8 mouse cellular contexts compared by ENCODE assay signal in the genomic region with DNA sequence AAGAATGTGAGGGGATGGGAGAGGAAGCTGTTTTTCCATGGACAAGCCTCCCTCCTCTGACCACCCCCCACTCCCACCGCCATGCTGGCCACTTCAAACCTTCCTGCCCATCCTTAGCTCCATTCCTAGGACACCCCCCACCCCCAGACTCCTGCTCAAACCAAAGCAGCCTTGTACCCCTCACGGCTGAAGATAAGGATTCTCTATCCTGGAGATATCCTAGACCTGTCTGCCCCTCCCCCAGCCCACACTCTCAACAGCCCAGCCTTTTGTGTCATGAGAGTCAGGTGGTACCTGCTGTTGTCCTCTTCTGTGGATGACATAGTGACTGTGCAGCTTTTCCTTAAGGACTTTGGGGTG. TPM values are rescaled to one million over a fixed set of nuclear protein-coding genes. Genes with fewer than 3 reads are reported as not detected.
A peak's percentile ranks its signal among the peaks of the same experiment; 100 is the strongest.
DNase-seq lines count a peak whose midpoint lies in the region; ATAC-seq and TF ChIP-seq lines count a peak whose summit lies in the region.

No protein-coding gene starts in this region.

- H3K27me3 ChIP-seq in heart, embryonic 11.5 days (ENCODE audit: control insufficient read depth, insufficient read depth, low read length) = no peaks in the 10 kb centered on the region
- no peaks in the 10 kb centered on the region for H3K27me3 ChIP-seq in lung, embryonic 16.5 days (ENCODE audit: control insufficient read depth, insufficient read depth, low read depth, low read length)
- no peaks in the 10 kb centered on the region for H3K27me3 ChIP-seq in hindbrain, embryonic 16.5 days (replicated peaks; ENCODE audit: control insufficient read depth, insufficient read depth, low read length)
- H3K27me3 ChIP-seq in small intestine, adult 2 months (ENCODE audit: control insufficient read depth, insufficient read depth, low read length) = no peaks in the 10 kb centered on the region

- no peak for DNase-seq in heart, postnatal 14 days
- no peak for DNase-seq in lung, postnatal 14 days
- no peak for DNase-seq in thymus, postnatal 0 days (ENCODE audit: low spot score)
- no peak for DNase-seq in layer of hippocampus, adult 18-20 months (ENCODE audit: low spot score in 2 of 2)

- H3K9ac ChIP-seq in heart, embryonic 11.5 days (ENCODE audit: low read depth, low read length) = peak overlapping the region; percentile 60; the same call in 1 of the 2 replicates
- H3K9ac ChIP-seq in lung, embryonic 16.5 days (ENCODE audit: low read length) = no peak overlapping the region
- H3K9ac ChIP-seq in hindbrain, embryonic 16.5 days (ENCODE audit: low read depth, low read length) = peak overlapping the region; percentile 18; the same call in 1 of the 2 replicates

- no peak for TF ChIP-seq CTCF in small intestine, adult 2 months (IDR thresholded peaks at IDR 0.05; ENCODE audit: extremely low read depth, insufficient read length, insufficient replicate concordance, low read depth, low read length)

- no peak for ATAC-seq in heart, embryonic 11.5 days (replicated peaks; ENCODE audit: insufficient number of reproducible peaks, low FRiP score, low TSS enrichment)
- ATAC-seq in lung, embryonic 16.5 days (ENCODE audit: low read depth) = peak; percentile 5; the same call in 1 of the 2 replicates
- ATAC-seq in hindbrain, embryonic 16.5 days = no peak

- H3K27ac ChIP-seq in heart, embryonic 11.5 days (ENCODE audit: low read depth, low read length) = peak overlapping the region; percentile 75
- H3K27ac ChIP-seq in lung, embryonic 16.5 days (ENCODE audit: low read length) = peak overlapping the region; percentile 73
- peak overlapping the region; percentile 88 for H3K27ac ChIP-seq in hindbrain, embryonic 16.5 days (ENCODE audit: low read depth, low read length)
- H3K27ac ChIP-seq in small intestine, adult 2 months (ENCODE audit: insufficient read depth, low read depth, low read length) = peak overlapping the region; percentile 91

- H3K4me1 ChIP-seq in heart, embryonic 11.5 days (ENCODE audit: control insufficient read depth, insufficient read depth, low read length) = peaks cover 35% of the 10 kb centered on the region
- peaks cover 27% of the 10 kb centered on the region for H3K4me1 ChIP-seq in lung, embryonic 16.5 days (replicated peaks; ENCODE audit: control insufficient read depth, insufficient read depth, low read length)
- peaks cover 40% of the 10 kb centered on the region for H3K4me1 ChIP-seq in hindbrain, embryonic 16.5 days (ENCODE audit: control insufficient read depth, insufficient read depth, low read depth, low read length)
- H3K4me1 ChIP-seq in small intestine, adult 2 months (ENCODE audit: control insufficient read depth, insufficient read depth, insufficient read length, low read length) = peaks cover 50% of the 10 kb centered on the region

- intact Hi-C loops in heart, postnatal 14 days (cut with DNase I) = no loop called here

- no peaks in the 10 kb centered on the region for H3K9me3 ChIP-seq in heart, embryonic 11.5 days (replicated peaks; ENCODE audit: control insufficient read depth, low read length)
- no peaks in the 10 kb centered on the region for H3K9me3 ChIP-seq in lung, embryonic 16.5 days (ENCODE audit: control insufficient read depth, low read length)
- no peaks in the 10 kb centered on the region for H3K9me3 ChIP-seq in hindbrain, embryonic 16.5 days (ENCODE audit: control insufficient read depth, low read length)

- H3K4me2 ChIP-seq in heart, embryonic 11.5 days = peak overlapping the region; percentile 7; the same call in 1 of the 2 replicates
- no peak overlapping the region for H3K4me2 ChIP-seq in lung, embryonic 16.5 days (ENCODE audit: low read depth, low read length)
- no peak overlapping the region; the same call in 1 of the 2 replicates for H3K4me2 ChIP-seq in hindbrain, embryonic 16.5 days (ENCODE audit: low read length)

- H3K4me3 ChIP-seq in heart, embryonic 11.5 days (ENCODE audit: low read depth, low read length) = no peak overlapping the region
- H3K4me3 ChIP-seq in lung, embryonic 16.5 days (ENCODE audit: low read length) = no peak overlapping the region
- H3K4me3 ChIP-seq in hindbrain, embryonic 16.5 days (ENCODE audit: low read length) = no peak overlapping the region
- no peak overlapping the region for H3K4me3 ChIP-seq in small intestine, adult 2 months (ENCODE audit: low read depth, low read length)

- H3K36me3 ChIP-seq in heart, embryonic 11.5 days (ENCODE audit: control insufficient read depth, insufficient read depth, low read length) = no peaks in the 10 kb centered on the region
- H3K36me3 ChIP-seq in lung, embryonic 16.5 days (ENCODE audit: control insufficient read depth, insufficient read depth, low read length) = no peaks in the 10 kb centered on the region
- no peaks in the 10 kb centered on the region for H3K36me3 ChIP-seq in hindbrain, embryonic 16.5 days (ENCODE audit: control insufficient read depth, insufficient read depth, low read length)
- 0 out of 2 replicates have a peak, but pooled peaks cover 1% of the 10 kb centered on the region for H3K36me3 ChIP-seq in small intestine, adult 2 months (ENCODE audit: control insufficient read depth, insufficient read depth, low read length)

- WGBS in heart, embryonic 11.5 days (ENCODE audit: insufficient replicate concordance) = 22% methylated on average over 2 of the region's 2 CpGs
- 14% methylated on average over 2 of the region's 2 CpGs for WGBS in lung, embryonic 16.5 days
- 23% methylated on average over 2 of the region's 2 CpGs for WGBS in hindbrain, embryonic 16.5 days
- 40% methylated on average over 2 of the region's 2 CpGs for WGBS in small intestine, adult 2 months

- TF ChIP-seq POLR2A in small intestine, adult 2 months (IDR thresholded peaks at IDR 0.05; ENCODE audit: low read depth, low read length) = no peak

RNA-seq across cellular contexts. Expression of a gene that starts 10.1 kb away (rescaled TPM):
- polyA plus RNA-seq in heart, embryonic 11.5 days (2014; fragmentation: Nextera tagmentation; extraction: Ambion mirVana) = 3.4 and 4.6 TPM in 2 replicates
- 1 to 10 TPM; 3.3 to 4.7 TPM for total RNA-seq in heart, postnatal 14 days (2021)
- 7.0 and 7.2 TPM in 2 replicates for polyA plus RNA-seq in lung, embryonic 16.5 days (2015; fragmentation: Nextera tagmentation; extraction: Ambion mirVana)
- 8.8 and 11.1 TPM in 2 replicates for polyA plus RNA-seq in hindbrain, embryonic 16.5 days (2015; fragmentation: Nextera tagmentation; extraction: Ambion mirVana)
- 24.9 and 33.6 TPM in 2 replicates for polyA plus RNA-seq in small intestine, adult 2 months (2012; rRNA removed)
- 9.8 and 12.0 TPM in 2 replicates for polyA plus RNA-seq in thymus, postnatal 0 days (2015; fragmentation: Nextera tagmentation; extraction: Ambion mirVana)
- 10 to 100 TPM; 18.5 to 18.8 TPM for total RNA-seq in layer of hippocampus, adult 18-20 months (2021)

RNA-seq across cellular contexts. Expression of a gene that starts 15.9 kb away (rescaled TPM):
- polyA plus RNA-seq in heart, embryonic 11.5 days (2014; fragmentation: Nextera tagmentation; extraction: Ambion mirVana) = 454 and 458 TPM in 2 replicates
- 100 to 1,000 TPM in 1 of 2 experiments, 10 to 100 TPM in 1; 98.4 to 117 TPM for total RNA-seq in heart, postnatal 14 days (2021)
- polyA plus RNA-seq in lung, embryonic 16.5 days (2015; fragmentation: Nextera tagmentation; extraction: Ambion mirVana) = 210 and 218 TPM in 2 replicates
- polyA plus RNA-seq in hindbrain, embryonic 16.5 days (2015; fragmentation: Nextera tagmentation; extraction: Ambion mirVana) = 1,949 and 2,238 TPM in 2 replicates
- 599 and 1,328 TPM in 2 replicates for polyA plus RNA-seq in small intestine, adult 2 months (2012; rRNA removed)
- 137 and 143 TPM in 2 replicates for polyA plus RNA-seq in thymus, postnatal 0 days (2015; fragmentation: Nextera tagmentation; extraction: Ambion mirVana)
- total RNA-seq in layer of hippocampus, adult 18-20 months (2021) = 1,000 to 10,000 TPM; 1,388 to 1,396 TPM

RNA-seq across cellular contexts. Expression of a gene that starts 25.0 kb away (rescaled TPM):
- polyA plus RNA-seq in heart, embryonic 11.5 days (2014; fragmentation: Nextera tagmentation; extraction: Ambion mirVana) = 41.8 and 42.8 TPM in 2 replicates
- total RNA-seq in heart, postnatal 14 days (2021) = 10 to 100 TPM; 22.6 to 22.7 TPM
- 50.2 and 50.7 TPM in 2 replicates for polyA plus RNA-seq in lung, embryonic 16.5 days (2015; fragmentation: Nextera tagmentation; extraction: Ambion mirVana)
- polyA plus RNA-seq in hindbrain, embryonic 16.5 days (2015; fragmentation: Nextera tagmentation; extraction: Ambion mirVana) = 65.3 and 65.7 TPM in 2 replicates
- polyA plus RNA-seq in small intestine, adult 2 months (2012; rRNA removed) = 3.4 and 5.5 TPM in 2 replicates
- polyA plus RNA-seq in thymus, postnatal 0 days (2015; fragmentation: Nextera tagmentation; extraction: Ambion mirVana) = 50.7 and 54.1 TPM in 2 replicates
- 10 to 100 TPM; 54.9 to 58.5 TPM for total RNA-seq in layer of hippocampus, adult 18-20 months (2021)

RNA-seq across cellular contexts. Expression of a gene that starts 25.0 kb away (rescaled TPM):
- polyA plus RNA-seq in heart, embryonic 11.5 days (2014; fragmentation: Nextera tagmentation; extraction: Ambion mirVana) = 50.0 and 51.3 TPM in 2 replicates
- total RNA-seq in heart, postnatal 14 days (2021) = 10 to 100 TPM; 36.9 to 37.0 TPM
- polyA plus RNA-seq in lung, embryonic 16.5 days (2015; fragmentation: Nextera tagmentation; extraction: Ambion mirVana) = 45.7 and 47.0 TPM in 2 replicates
- polyA plus RNA-seq in hindbrain, embryonic 16.5 days (2015; fragmentation: Nextera tagmentation; extraction: Ambion mirVana) = 52.9 and 54.7 TPM in 2 replicates
- 12.1 and 16.7 TPM in 2 replicates for polyA plus RNA-seq in small intestine, adult 2 months (2012; rRNA removed)
- 60.1 and 66.6 TPM in 2 replicates for polyA plus RNA-seq in thymus, postnatal 0 days (2015; fragmentation: Nextera tagmentation; extraction: Ambion mirVana)
- 10 to 100 TPM; 32.9 to 37.4 TPM for total RNA-seq in layer of hippocampus, adult 18-20 months (2021)
